Mouse (Mus musculus): Measurements from ENCODE around the gene Mmp15. TPM values are rescaled to one million over a fixed set of nuclear protein-coding genes. Genes with fewer than 3 reads are reported as not detected.

Gene Mmp15
- polyA plus RNA-seq, 1 experiment from 2014 or later = 13.0 TPM

- H3K36me3 ChIP-seq (ENCODE audit: control insufficient read depth, insufficient read depth, low read length) = peaks cover 2% of the 10 kb centered on the region; the same call in 1 of the 2 replicates
- ATAC-seq (ENCODE audit: low FRiP score) (peak; percentile 58), DNase-seq (ENCODE audit: low spot score) (peak; percentile 62)
- H3K9ac ChIP-seq (ENCODE audit: low read depth, low read length) = peak overlapping the region; percentile 44; the same call in 1 of the 2 replicates
- peak overlapping the region; percentile 32 for H3K4me3 ChIP-seq (ENCODE audit: low read depth, low read length)
- H3K4me1 ChIP-seq (replicated peaks; ENCODE audit: control insufficient read depth, insufficient read depth, low read length) = no peaks in the 10 kb centered on the region
- peaks cover 3% of the 10 kb centered on the region; the same call in 1 of the 2 replicates for H3K27me3 ChIP-seq (ENCODE audit: control insufficient read depth, insufficient read depth, low read length)
- peak overlapping the region; percentile 70 for H3K4me2 ChIP-seq (replicated peaks; ENCODE audit: low read depth, low read length)
- 3% methylated on average over 41 of the region's 41 CpGs for WGBS
- H3K9me3 ChIP-seq (ENCODE audit: control insufficient read depth, low read length) = no peaks in the 10 kb centered on the region
- no peak overlapping the region for H3K27ac ChIP-seq (ENCODE audit: low read depth, low read length)
Observed at GRCm38 (mm10) chr8:95320224-95321139, 31.6 kb upstream of the Mmp15 start.

GRCm38 (mm10) chr8:95323201-95323600 is 28.9 kb upstream of the Mmp15 start:
- Histone ChIP-seq H3K27ac (ENCODE audit: low read depth, low read length) (no peak overlapping the region), H3K4me2 (replicated peaks; ENCODE audit: low read depth, low read length) (no peak overlapping the region), H3K4me3 (ENCODE audit: low read depth, low read length) (no peak overlapping the region), H3K9me3 (ENCODE audit: control insufficient read depth, low read length) (no peaks in the 10 kb centered on the region), H3K4me1 (replicated peaks; ENCODE audit: control insufficient read depth, insufficient read depth, low read length) (no peaks in the 10 kb centered on the region; the same call in 1 of the 2 replicates), H3K9ac (ENCODE audit: low read depth, low read length) (no peak overlapping the region), H3K36me3 (ENCODE audit: control insufficient read depth, insufficient read depth, low read length) (peaks cover 7% of the 10 kb centered on the region; the same call in 1 of the 2 replicates), H3K27me3 (ENCODE audit: control insufficient read depth, insufficient read depth, low read length) (peaks cover 3% of the 10 kb centered on the region; the same call in 1 of the 2 replicates)
- WGBS = 91% methylated on average over 3 of the region's 3 CpGs
- no peak for DNase-seq (ENCODE audit: low spot score)
- no peak for ATAC-seq (ENCODE audit: low FRiP score)

DNA sequence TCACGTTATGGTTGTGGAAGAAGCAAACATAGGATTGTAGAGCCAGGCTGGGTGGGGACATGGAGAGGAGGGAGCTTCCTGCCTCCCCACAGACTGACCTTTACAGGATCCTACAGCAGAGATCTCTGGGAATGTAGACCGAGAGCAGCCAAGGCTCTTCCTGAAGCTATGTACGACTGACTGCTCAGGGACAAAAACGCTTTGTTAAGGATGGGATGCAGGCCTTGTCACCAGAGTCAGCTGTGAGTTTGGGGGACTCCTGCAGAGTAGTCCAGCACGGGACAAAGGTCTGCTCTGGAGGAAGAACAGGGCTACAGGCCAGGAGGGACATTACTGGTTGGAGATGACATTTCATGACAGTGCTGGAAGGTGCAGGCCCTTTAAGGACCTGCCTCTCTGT is 27.4 kb upstream of the Mmp15 start:
- Histone ChIP-seq H3K36me3 (ENCODE audit: control insufficient read depth, insufficient read depth, low read length) (peaks cover 13% of the 10 kb centered on the region; the same call in 1 of the 2 replicates), H3K4me1 (replicated peaks; ENCODE audit: control insufficient read depth, insufficient read depth, low read length) (no peaks in the 10 kb centered on the region; the same call in 1 of the 2 replicates), H3K27ac (ENCODE audit: low read depth, low read length) (no peak overlapping the region), H3K9me3 (ENCODE audit: control insufficient read depth, low read length) (no peaks in the 10 kb centered on the region), H3K4me3 (ENCODE audit: low read depth, low read length) (no peak overlapping the region), H3K27me3 (ENCODE audit: control insufficient read depth, insufficient read depth, low read length) (peaks cover 3% of the 10 kb centered on the region; the same call in 1 of the 2 replicates), H3K9ac (ENCODE audit: low read depth, low read length) (no peak overlapping the region), H3K4me2 (replicated peaks; ENCODE audit: low read depth, low read length) (no peak overlapping the region)
- no peak for ATAC-seq (ENCODE audit: low FRiP score)
- WGBS = 47% methylated on average over 5 of the region's 5 CpGs
- no peak for DNase-seq (ENCODE audit: low spot score)

- H3K4me3 ChIP-seq (ENCODE audit: low read depth, low read length) = no peak overlapping the region
- H3K9ac ChIP-seq (ENCODE audit: low read depth, low read length) = no peak overlapping the region
- no peak for ATAC-seq (ENCODE audit: low FRiP score)
- 90% methylated on average over 5 of the region's 5 CpGs for WGBS
- H3K9me3 ChIP-seq (ENCODE audit: control insufficient read depth, low read length) = no peaks in the 10 kb centered on the region
- no peak overlapping the region for H3K27ac ChIP-seq (ENCODE audit: low read depth, low read length)
- peaks cover 5% of the 10 kb centered on the region; the same call in 1 of the 2 replicates for H3K4me1 ChIP-seq (replicated peaks; ENCODE audit: control insufficient read depth, insufficient read depth, low read length)
- peaks cover 13% of the 10 kb centered on the region; the same call in 1 of the 2 replicates for H3K36me3 ChIP-seq (ENCODE audit: control insufficient read depth, insufficient read depth, low read length)
- H3K4me2 ChIP-seq (replicated peaks; ENCODE audit: low read depth, low read length) = no peak overlapping the region
- DNase-seq (ENCODE audit: low spot score) = no peak
- H3K27me3 ChIP-seq (ENCODE audit: control insufficient read depth, insufficient read depth, low read length) = no peaks in the 10 kb centered on the region
Observed at GRCm38 (mm10) chr8:95326822-95327221, 25.2 kb upstream of the Mmp15 start.

DNA sequence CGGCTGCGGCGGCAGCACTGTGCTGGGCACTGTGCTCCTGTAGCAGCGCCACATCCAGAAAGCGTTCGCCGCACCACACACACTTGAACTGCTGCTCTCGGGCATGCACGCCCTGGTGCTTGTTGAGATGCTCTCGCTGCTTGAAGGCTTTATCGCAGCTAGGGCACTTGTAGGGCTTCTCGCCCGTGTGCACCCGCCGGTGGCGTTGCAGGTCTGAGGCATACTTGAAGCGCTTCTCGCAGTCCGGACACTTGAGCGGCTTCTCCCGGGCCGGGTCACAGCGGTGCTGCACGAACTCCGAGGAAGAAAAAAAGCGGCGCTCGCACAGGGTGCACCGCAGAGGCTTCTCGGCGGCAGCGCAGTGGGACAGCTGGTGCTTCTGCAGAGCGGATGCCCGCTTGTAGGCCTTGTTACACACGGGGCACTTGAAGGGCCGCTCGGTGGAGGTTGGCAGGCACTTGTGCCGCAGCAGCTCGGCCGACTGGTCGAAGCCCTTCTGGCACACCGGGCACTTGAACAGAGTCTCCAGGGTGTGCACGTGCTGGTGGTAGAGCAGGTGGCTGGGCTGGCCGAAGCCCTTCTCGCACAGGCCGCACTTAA is 24.1 kb upstream of the Mmp15 start:
- WGBS = 83% methylated on average over 44 of the region's 46 CpGs
- no peak for DNase-seq (ENCODE audit: low spot score)
- ATAC-seq (ENCODE audit: low FRiP score) = no peak
- Histone ChIP-seq H3K9ac (ENCODE audit: low read depth, low read length) (no peak overlapping the region), H3K27me3 (ENCODE audit: control insufficient read depth, insufficient read depth, low read length) (no peaks in the 10 kb centered on the region), H3K4me1 (replicated peaks; ENCODE audit: control insufficient read depth, insufficient read depth, low read length) (peaks cover 5% of the 10 kb centered on the region; the same call in 1 of the 2 replicates), H3K4me3 (ENCODE audit: low read depth, low read length) (no peak overlapping the region), H3K9me3 (ENCODE audit: control insufficient read depth, low read length) (no peaks in the 10 kb centered on the region), H3K27ac (ENCODE audit: low read depth, low read length) (no peak overlapping the region; the same call in 1 of the 2 replicates), H3K36me3 (ENCODE audit: control insufficient read depth, insufficient read depth, low read length) (peaks cover 13% of the 10 kb centered on the region; the same call in 1 of the 2 replicates), H3K4me2 (replicated peaks; ENCODE audit: low read depth, low read length) (no peak overlapping the region)

GRCm38 (mm10) chr8:95330367-95330766 is 21.7 kb upstream of the Mmp15 start:
- ATAC-seq (ENCODE audit: low FRiP score) = no peak
- no peaks in the 10 kb centered on the region for H3K9me3 ChIP-seq (ENCODE audit: control insufficient read depth, low read length)
- DNase-seq (ENCODE audit: low spot score) = no peak
- H3K27me3 ChIP-seq (ENCODE audit: control insufficient read depth, insufficient read depth, low read length) = no peaks in the 10 kb centered on the region
- WGBS = 96% methylated on average over 1 of the region's 1 CpGs
- peak overlapping the region; percentile 84 for H3K4me2 ChIP-seq (replicated peaks; ENCODE audit: low read depth, low read length)
- peaks cover 5% of the 10 kb centered on the region; the same call in 1 of the 2 replicates for H3K4me1 ChIP-seq (replicated peaks; ENCODE audit: control insufficient read depth, insufficient read depth, low read length)
- H3K9ac ChIP-seq (ENCODE audit: low read depth, low read length) = peak overlapping the region; percentile 85
- H3K4me3 ChIP-seq (ENCODE audit: low read depth, low read length) = peak overlapping the region; percentile 56
- H3K27ac ChIP-seq (ENCODE audit: low read depth, low read length) = no peak overlapping the region
- H3K36me3 ChIP-seq (ENCODE audit: control insufficient read depth, insufficient read depth, low read length) = peaks cover 12% of the 10 kb centered on the region; the same call in 1 of the 2 replicates

- no peak for DNase-seq (ENCODE audit: low spot score)
- 0% methylated on average over 35 of the region's 38 CpGs for WGBS
- Histone ChIP-seq H3K27me3 (ENCODE audit: control insufficient read depth, insufficient read depth, low read length) (no peaks in the 10 kb centered on the region), H3K4me1 (replicated peaks; ENCODE audit: control insufficient read depth, insufficient read depth, low read length) (0 out of 2 replicates have a peak, but pooled peaks cover 5% of the 10 kb centered on the region), H3K27ac (ENCODE audit: low read depth, low read length) (peak overlapping the region; percentile 97), H3K9me3 (ENCODE audit: control insufficient read depth, low read length) (no peaks in the 10 kb centered on the region), H3K9ac (ENCODE audit: low read depth, low read length) (peak overlapping the region; percentile 85), H3K4me3 (ENCODE audit: low read depth, low read length) (peak overlapping the region; percentile 56), H3K4me2 (replicated peaks; ENCODE audit: low read depth, low read length) (peak overlapping the region; percentile 84), H3K36me3 (ENCODE audit: control insufficient read depth, insufficient read depth, low read length) (peaks cover 10% of the 10 kb centered on the region; the same call in 1 of the 2 replicates)
- peak; percentile 59 for ATAC-seq (ENCODE audit: low FRiP score)
Observed at GRCm38 (mm10) chr8:95331156-95331719, 20.8 kb upstream of the Mmp15 start.

DNA sequence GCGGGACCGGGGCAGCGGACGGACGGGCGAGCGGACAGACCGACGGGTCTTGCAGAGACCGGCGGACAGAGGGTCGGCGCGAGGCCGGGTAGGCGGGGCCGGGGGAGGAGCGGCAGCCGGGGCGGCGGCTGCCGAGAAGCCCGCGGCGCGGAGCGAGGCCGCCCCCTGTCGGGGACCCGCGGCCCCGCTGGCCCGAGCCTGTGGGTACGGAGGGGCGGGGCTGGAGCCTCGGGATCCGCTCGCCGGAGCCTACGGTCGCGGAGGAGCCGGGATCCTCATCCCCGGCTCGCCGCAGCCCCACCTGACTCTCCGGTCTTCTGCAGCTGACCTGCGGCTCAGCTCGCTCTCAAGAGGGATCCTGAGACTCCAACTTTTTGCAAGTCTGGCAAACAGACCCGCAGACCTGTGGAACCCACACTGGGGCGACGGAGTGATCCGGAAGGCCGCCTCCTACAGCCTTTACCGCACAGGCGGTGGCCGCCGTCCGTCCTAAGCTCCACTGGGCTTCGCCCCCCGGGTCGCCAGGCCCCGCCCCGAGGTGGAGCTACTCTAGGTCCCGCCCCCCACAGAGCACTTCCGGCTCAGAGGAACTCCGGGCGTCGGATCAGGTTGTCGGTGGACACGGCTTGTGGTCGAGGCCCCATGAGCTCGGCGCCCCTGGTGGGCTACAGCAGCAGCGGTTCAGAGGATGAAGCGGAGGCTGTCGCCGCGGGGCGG is 20.2 kb upstream of the Mmp15 start, which contains the start of the genes Zfp319 and Usb1:
Gene Zfp319 (minus strand): TSS at position 231 of the 717 bp plus-strand sequence.
Gene Usb1 (plus strand): TSS at position 565 of the 717 bp plus-strand sequence.
- Histone ChIP-seq H3K9ac (ENCODE audit: low read depth, low read length) (peak within 1 kb of the TSS; percentile 85), H3K36me3 (ENCODE audit: control insufficient read depth, insufficient read depth, low read length) (peaks cover 10% of the 10 kb centered on the region; the same call in 1 of the 2 replicates), H3K4me2 (replicated peaks; ENCODE audit: low read depth, low read length) (peak within 1 kb of the TSS; percentile 84), H3K27ac (ENCODE audit: low read depth, low read length) (peak within 1 kb of the TSS; percentile 97), H3K9me3 (ENCODE audit: control insufficient read depth, low read length) (no peaks in the 10 kb centered on the region), H3K27me3 (ENCODE audit: control insufficient read depth, insufficient read depth, low read length) (no peaks in the 10 kb centered on the region), H3K4me1 (replicated peaks; ENCODE audit: control insufficient read depth, insufficient read depth, low read length) (0 out of 2 replicates have a peak, but pooled peaks cover 5% of the 10 kb centered on the region), H3K4me3 (ENCODE audit: low read depth, low read length) (peak within 1 kb of the TSS; percentile 56)
- under 1% methylated on average over 72 of the region's 80 CpGs for WGBS
- ATAC-seq (ENCODE audit: low FRiP score) (peak; percentile 95), DNase-seq (ENCODE audit: low spot score) (peak; percentile 96)

All from hindbrain, embryonic 11.5 days (tissue).